In genomic region chr7:79535251-79536111, GRCm38 (mm10) we compare ENCODE assay signal across 7 mouse cellular contexts.
DNase-seq lines count a peak whose midpoint lies in the region; ATAC-seq and TF ChIP-seq lines count a peak whose summit lies in the region.

No protein-coding gene starts in this region.

- no peak overlapping the region for H3K9ac ChIP-seq in lung, embryonic 16.5 days (ENCODE audit: low read length)
- no peak overlapping the region for H3K9ac ChIP-seq in heart, embryonic 14.5 days (ENCODE audit: low read length)

- no peak overlapping the region for H3ac ChIP-seq in myocyte (ENCODE audit: control insufficient read depth, insufficient read length)

- H3K79me2 ChIP-seq in myocyte (ENCODE audit: control insufficient read depth, insufficient read depth): no peaks in the 10 kb centered on the region

- H3K4me2 ChIP-seq in lung, embryonic 16.5 days (ENCODE audit: low read depth, low read length): peak overlapping the region; percentile 60
- peak overlapping the region; percentile 51 for H3K4me2 ChIP-seq in heart, embryonic 14.5 days (ENCODE audit: low read length)
- peak overlapping the region; percentile 18 for H3K4me2 ChIP-seq in myocyte (ENCODE audit: low read depth)

- no peak for DNase-seq in lung, postnatal 25 days (ENCODE audit: low spot score)
- DNase-seq in cerebellum, adult 9-11 months: peak; percentile 75
- DNase-seq in kidney, postnatal 4 days: peak; percentile 29 to 62
- DNase-seq in spleen, postnatal 36 days (ENCODE audit: low spot score in 2 of 2): no peak

- ATAC-seq in lung, embryonic 16.5 days (ENCODE audit: low read depth): no peak
- no peak for ATAC-seq in heart, embryonic 14.5 days (ENCODE audit: insufficient number of reproducible peaks, insufficient read depth, low FRiP score, low read depth)

- H3K27me3 ChIP-seq in lung, embryonic 16.5 days (ENCODE audit: control insufficient read depth, insufficient read depth, low read depth, low read length): peaks cover 96% of the 10 kb centered on the region
- H3K27me3 ChIP-seq in heart, embryonic 14.5 days (ENCODE audit: control insufficient read depth, insufficient read depth, low read length): peaks cover 99% of the 10 kb centered on the region
- H3K27me3 ChIP-seq in myocyte (ENCODE audit: control insufficient read depth, insufficient read depth, insufficient read length): peaks cover 73% of the 10 kb centered on the region

- no peaks in the 10 kb centered on the region for H3K9me3 ChIP-seq in lung, embryonic 16.5 days (ENCODE audit: control insufficient read depth, low read length)
- H3K9me3 ChIP-seq in heart, embryonic 14.5 days (ENCODE audit: control insufficient read depth, low read length): no peaks in the 10 kb centered on the region

- no peaks in the 10 kb centered on the region for H3K36me3 ChIP-seq in lung, embryonic 16.5 days (ENCODE audit: control insufficient read depth, insufficient read depth, low read length)
- no peaks in the 10 kb centered on the region for H3K36me3 ChIP-seq in heart, embryonic 14.5 days (ENCODE audit: control insufficient read depth, insufficient read depth, low read length)
- no peaks in the 10 kb centered on the region for H3K36me3 ChIP-seq in myocyte (ENCODE audit: control insufficient read depth, insufficient read depth)

- H3K4me3 ChIP-seq in lung, embryonic 16.5 days (ENCODE audit: low read length): peak overlapping the region; percentile 42
- peak overlapping the region; percentile 27 to 30 for H3K4me3 ChIP-seq in heart, embryonic 14.5 days (ENCODE audit: control insufficient read depth in 1 of 2, insufficient read depth in 1 of 2, low read depth in 1 of 2, low read length in 2 of 2)
- no peak overlapping the region for H3K4me3 ChIP-seq in myocyte

- TF ChIP-seq POLR2A in myocyte (IDR thresholded peaks at IDR 0.05; ENCODE audit: insufficient read length, low read depth): no peak

- under 1% methylated on average over 66 of the region's 66 CpGs for WGBS in lung, embryonic 16.5 days
- 1% methylated on average over 62 of the region's 66 CpGs for WGBS in heart, embryonic 14.5 days

- no peak overlapping the region for H3K27ac ChIP-seq in lung, embryonic 16.5 days (ENCODE audit: low read length)
- H3K27ac ChIP-seq in heart, embryonic 14.5 days (replicated peaks in 1 of 2; ENCODE audit: control insufficient read depth in 1 of 2, insufficient read depth in 1 of 2, low read depth in 2 of 2, low read length in 2 of 2): no peak overlapping the region

- H3K4me1 ChIP-seq in lung, embryonic 16.5 days (replicated peaks; ENCODE audit: control insufficient read depth, insufficient read depth, low read length): peaks cover 9% of the 10 kb centered on the region
- H3K4me1 ChIP-seq in heart, embryonic 14.5 days (ENCODE audit: control insufficient read depth in 2 of 2, insufficient read depth in 2 of 2, low read length in 2 of 2): peaks cover 4 to 11% of the 10 kb centered on the region in 2 experiments

TF ChIP-seq in myocyte, 11 proteins besides CTCF, POLR2A, EP300 and RAD21:
- TF ChIP-seq SRF (IDR thresholded peaks at IDR 0.05; ENCODE audit: control insufficient read depth, insufficient read length, low read depth) (no peak), MAX (IDR thresholded peaks at IDR 0.05; ENCODE audit: low read depth) (no peak), USF1 (IDR thresholded peaks at IDR 0.05; ENCODE audit: low read depth) (no peak), TCF12 (IDR thresholded peaks at IDR 0.05; ENCODE audit: insufficient read depth, poor library complexity, severe bottlenecking) (no peak), CEBPB (IDR thresholded peaks at IDR 0.05; ENCODE audit: insufficient read depth, poor library complexity, severe bottlenecking) (no peak), E2F4 (IDR thresholded peaks at IDR 0.05; ENCODE audit: insufficient read depth) (no peak), REST (IDR thresholded peaks at IDR 0.05; ENCODE audit: insufficient read depth, insufficient read length) (no peak), POLR2AphosphoS2 (IDR thresholded peaks at IDR 0.05; ENCODE audit: insufficient read length, low read depth) (no peak), MYOD1 (IDR thresholded peaks at IDR 0.05; ENCODE audit: control insufficient read depth in 1 of 3, insufficient read length in 2 of 3, low read depth in 2 of 3) (no peak), TCF3 (IDR thresholded peaks at IDR 0.05; ENCODE audit: insufficient read length, low read depth) (no peak)
TF ChIP-seq in myocyte: peak in this region for 0.

Comparison
In these comparisons a context has a peak if more than half of its experiments do, and no peak if none do; other contexts are left out.
1. DNase-seq: peak in cerebellum, adult 9-11 months (single experiment) and kidney, postnatal 4 days (2 of 2); none in lung, postnatal 25 days (single experiment) and spleen, postnatal 36 days (0 of 2).
2. Peak in every context shown above with its lines, with median percentiles within 50 percentile points of each other: H3K4me2 ChIP-seq.